Mouse (Mus musculus) kidney, postnatal 10 days (tissue): ENCODE data around the gene 2510009E07Rik.

Source experiments
- DNase-seq: peaks from one replicate; pipeline ENCODE4 v3.0.0; 2021; ENCODE audit warnings: mixed read lengths

2510009E07Rik gene

GRCm38 (mm10) chr16:21694463-21695241 is at the start of gene 2510009E07Rik:
TSS of gene 2510009E07Rik (minus strand) at chr16:21694665.
- peak; percentile 95 for DNase-seq

GRCm38 (mm10) chr16:21743401-21743800 is 48.9 kb upstream of the 2510009E07Rik start:
- no peak for DNase-seq

GRCm38 (mm10) chr16:21742898-21743297 is 48.4 kb upstream of the 2510009E07Rik start:
- no peak for DNase-seq

GRCm38 (mm10) chr16:21742191-21742870 is 47.9 kb upstream of the 2510009E07Rik start:
- no peak for DNase-seq

- no peak for DNase-seq
Observed at GRCm38 (mm10) chr16:21741542-21741941, 47.1 kb upstream of the 2510009E07Rik start.

GRCm38 (mm10) chr16:21735638-21736037 is 41.2 kb upstream of the 2510009E07Rik start:
- no peak for DNase-seq

GRCm38 (mm10) chr16:21727897-21728364 is 33.5 kb upstream of the 2510009E07Rik start:
- DNase-seq: peak; percentile 87

GRCm38 (mm10) chr16:21727421-21727820 is 33.0 kb upstream of the 2510009E07Rik start:
- DNase-seq: no peak

GRCm38 (mm10) chr16:21724261-21724660 is 29.8 kb upstream of the 2510009E07Rik start:
- DNase-seq: no peak

GRCm38 (mm10) chr16:21719770-21720169 is 25.3 kb upstream of the 2510009E07Rik start:
- no peak for DNase-seq

GRCm38 (mm10) chr16:21714516-21714915 is 20.1 kb upstream of the 2510009E07Rik start:
- no peak for DNase-seq

- DNase-seq: no peak
Observed at GRCm38 (mm10) chr16:21710321-21710720, 15.9 kb upstream of the 2510009E07Rik start.

GRCm38 (mm10) chr16:21704691-21705090 is 10.2 kb upstream of the 2510009E07Rik start:
- no peak for DNase-seq

GRCm38 (mm10) chr16:21702314-21702690 is 7.8 kb upstream of the 2510009E07Rik start:
- DNase-seq: no peak

- DNase-seq: no peak
Observed at GRCm38 (mm10) chr16:21701611-21702313, 7.3 kb upstream of the 2510009E07Rik start.

- no peak for DNase-seq
Observed at GRCm38 (mm10) chr16:21698136-21698535, 3.7 kb upstream of the 2510009E07Rik start.

- no peak for DNase-seq
Observed at GRCm38 (mm10) chr16:21696946-21697345, 2.5 kb upstream of the 2510009E07Rik start.

- peak; percentile 58 for DNase-seq
Observed at GRCm38 (mm10) chr16:21695242-21695578, 745 bp upstream of the 2510009E07Rik start.

- DNase-seq: peak; percentile 72
Observed at GRCm38 (mm10) chr16:21693981-21694462, 443 bp downstream of the 2510009E07Rik start.

- DNase-seq: no peak
Observed at GRCm38 (mm10) chr16:21690216-21690755, 4.2 kb downstream of the 2510009E07Rik start.

GRCm38 (mm10) chr16:21689141-21689540 is 5.3 kb downstream of the 2510009E07Rik start:
- no peak for DNase-seq

- DNase-seq: no peak
Observed at GRCm38 (mm10) chr16:21687406-21687805, 7.1 kb downstream of the 2510009E07Rik start.

GRCm38 (mm10) chr16:21676791-21677190 is 17.7 kb downstream of the 2510009E07Rik start:
- no peak for DNase-seq
